Mouse (Mus musculus): ENCODE results near the gene Pomp.

DNA sequence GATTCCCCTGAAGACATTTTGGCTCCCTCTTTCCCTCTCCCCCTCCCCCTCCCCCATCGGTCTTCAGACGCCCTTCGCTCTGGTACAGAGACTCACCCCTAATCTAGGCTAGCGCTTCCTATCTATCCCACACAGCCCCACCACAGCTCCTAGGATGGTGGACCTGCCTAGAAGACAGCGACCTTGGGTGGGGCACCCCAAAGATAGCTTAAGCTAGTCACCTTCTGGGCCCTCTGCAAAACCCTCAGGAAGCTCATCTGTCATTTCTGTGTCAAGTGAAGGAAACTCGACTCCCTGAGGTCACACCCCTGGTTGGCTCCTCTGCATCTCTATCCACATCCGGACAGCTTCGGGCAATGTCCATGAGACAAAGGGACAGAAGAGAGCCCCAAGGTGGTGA is 44.7 kb upstream of the Pomp start:
- TF ChIP-seq POLR2A (IDR thresholded peaks at IDR 0.05; ENCODE audit: low read depth, low read length) (no peak), CTCF (IDR thresholded peaks at IDR 0.05; ENCODE audit: extremely low read depth, insufficient read length, insufficient replicate concordance, low read depth, low read length) (no peak)

All from small intestine, adult 2 months (tissue).